Mouse (Mus musculus): ENCODE measurements around the gene Abhd15. TPM values are rescaled to one million over a fixed set of nuclear protein-coding genes. Genes with fewer than 3 reads are reported as not detected.

Abhd15 gene
- total and polyA plus RNA-seq, 2 experiments from 2014 or later = 1.5 to 1.9 TPM

DNA sequence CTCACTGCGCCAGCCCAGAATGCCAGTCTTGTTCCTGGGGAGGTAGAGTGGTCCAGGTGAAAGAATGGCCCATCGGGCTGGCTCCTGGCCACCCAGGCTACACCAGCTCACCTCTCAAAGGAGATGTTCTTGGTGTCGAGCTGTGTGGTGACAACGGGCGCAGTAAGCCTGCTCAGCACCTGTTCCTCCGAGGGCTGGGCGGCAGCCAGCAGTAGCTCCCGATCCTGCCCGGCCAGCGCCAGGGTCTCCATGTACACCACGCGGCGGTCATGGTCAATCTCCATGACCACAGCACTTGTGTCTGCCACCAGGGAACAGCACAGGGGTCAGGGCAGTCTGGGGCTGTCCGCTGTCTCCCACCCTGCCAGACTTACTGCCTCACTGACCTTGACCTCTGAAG, 38.7 kb upstream of the Abhd15 start:
- Histone ChIP-seq H3K4me3 (ENCODE audit: low read depth, low read length) (no peak overlapping the region), H3K27ac (ENCODE audit: low read depth, low read length) (no peak overlapping the region), H3K9ac (no peak overlapping the region), H3K9me3 (ENCODE audit: low read length) (no peaks in the 10 kb centered on the region), H3K36me3 (ENCODE audit: insufficient read depth) (peaks cover 44% of the 10 kb centered on the region), H3K4me1 (ENCODE audit: insufficient read depth) (no peaks in the 10 kb centered on the region), H3K27me3 (ENCODE audit: insufficient read depth, low read length) (no peaks in the 10 kb centered on the region), H3K4me2 (ENCODE audit: low read depth) (no peak overlapping the region)
- WGBS = 92% methylated on average over 14 of the region's 14 CpGs
- no peak for ATAC-seq
- DNase-seq = no peak
- no peak for TF ChIP-seq CTCF (IDR thresholded peaks at IDR 0.05; ENCODE audit: low read depth)

DNA sequence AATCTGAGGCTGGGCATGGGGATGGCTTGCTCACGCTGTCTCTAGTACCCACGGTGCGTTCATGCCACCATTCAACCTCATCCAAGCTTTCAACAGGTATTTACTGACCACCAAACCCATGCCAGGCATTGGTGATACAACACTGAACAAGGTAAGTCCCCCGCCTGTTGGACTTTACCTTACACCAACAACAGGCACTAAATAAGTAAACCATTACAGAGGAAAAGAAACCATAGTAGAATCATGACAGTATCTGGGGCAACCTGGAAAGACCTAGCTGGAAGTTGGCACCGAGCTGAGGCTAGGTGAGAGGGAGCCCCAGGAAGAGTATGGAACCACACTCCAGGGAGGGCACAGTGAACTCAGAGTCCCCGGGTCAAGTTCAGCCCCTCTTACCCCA, 38.0 kb upstream of the Abhd15 start:
- Histone ChIP-seq H3K4me1 (ENCODE audit: insufficient read depth) (no peaks in the 10 kb centered on the region), H3K9me3 (ENCODE audit: low read length) (no peaks in the 10 kb centered on the region), H3K27ac (ENCODE audit: low read depth, low read length) (no peak overlapping the region), H3K9ac (no peak overlapping the region), H3K36me3 (ENCODE audit: insufficient read depth) (peaks cover 37% of the 10 kb centered on the region), H3K27me3 (ENCODE audit: insufficient read depth, low read length) (no peaks in the 10 kb centered on the region), H3K4me3 (ENCODE audit: low read depth, low read length) (no peak overlapping the region), H3K4me2 (ENCODE audit: low read depth) (no peak overlapping the region)
- WGBS = 93% methylated on average over 6 of the region's 6 CpGs
- DNase-seq (no peak), ATAC-seq (no peak)
- no peak for TF ChIP-seq CTCF (IDR thresholded peaks at IDR 0.05; ENCODE audit: low read depth)

DNA sequence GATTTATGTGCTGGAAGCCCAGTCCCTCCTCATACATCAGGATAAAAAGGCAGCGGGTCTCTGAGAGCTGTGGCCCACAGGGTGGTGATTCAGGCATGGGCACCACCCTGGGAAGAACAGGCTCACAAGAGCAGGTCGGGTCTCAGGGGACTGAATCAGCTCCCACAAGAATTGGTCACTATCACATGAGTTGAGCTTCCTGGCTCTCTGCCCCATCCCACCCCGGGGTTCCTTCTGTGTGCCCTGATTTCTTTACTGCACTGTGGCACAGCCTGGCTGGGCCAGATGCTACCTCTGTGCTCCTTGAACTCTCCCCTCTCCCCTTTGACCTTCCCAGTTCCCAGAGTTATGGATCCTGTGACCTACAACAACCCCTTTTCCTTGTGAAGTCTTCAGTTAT, 31.9 kb upstream of the Abhd15 start:
- 74% methylated on average over 3 of the region's 3 CpGs for WGBS
- H3K4me1 ChIP-seq (ENCODE audit: insufficient read depth) = peaks cover 28% of the 10 kb centered on the region

DNA sequence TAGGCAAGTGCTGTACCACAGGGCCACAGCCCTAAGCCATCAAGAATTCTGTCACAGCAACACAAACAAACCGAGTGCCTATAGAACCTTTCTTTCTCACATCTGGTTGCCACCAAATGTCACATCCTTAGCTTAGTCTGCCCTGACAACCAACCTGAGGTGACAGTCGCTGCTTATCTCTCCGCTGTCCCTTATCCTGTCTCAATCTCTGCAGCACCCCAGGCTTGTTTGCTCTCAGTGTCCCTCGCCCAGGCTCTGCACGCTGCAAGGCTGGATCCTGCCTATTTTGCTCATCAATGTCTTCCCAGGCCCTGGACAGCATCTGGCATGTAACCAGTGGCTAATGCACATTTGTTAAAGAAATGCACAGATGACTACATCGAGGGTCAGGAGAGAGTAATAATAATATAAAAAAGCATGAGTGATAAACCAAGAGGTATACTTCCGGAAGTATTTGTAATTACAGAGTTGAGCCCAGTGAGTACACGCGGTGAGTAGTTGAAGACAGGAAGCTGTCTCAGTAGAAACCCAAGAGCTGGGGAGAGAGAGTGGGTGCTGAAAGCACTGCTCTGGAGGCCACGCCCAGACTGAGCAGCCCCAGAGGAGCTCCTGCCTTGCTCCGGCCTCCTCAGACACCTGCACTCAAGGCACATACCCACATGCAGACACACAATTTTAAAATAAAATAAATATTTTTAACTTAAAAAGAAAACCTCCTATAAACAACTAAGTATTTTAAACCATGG, 31.2 kb upstream of the Abhd15 start:
- ATAC-seq (no peak), DNase-seq (no peak)
- no peaks in the 10 kb centered on the region for H3K9me3 ChIP-seq (ENCODE audit: low read length)
- TF ChIP-seq CTCF (IDR thresholded peaks at IDR 0.05; ENCODE audit: low read depth) = no peak
- no peak overlapping the region for H3K4me2 ChIP-seq (ENCODE audit: low read depth)
- no peak overlapping the region for H3K9ac ChIP-seq
- 78% methylated on average over 11 of the region's 11 CpGs for WGBS
- H3K27me3 ChIP-seq (ENCODE audit: insufficient read depth, low read length) = no peaks in the 10 kb centered on the region
- no peaks in the 10 kb centered on the region for H3K36me3 ChIP-seq (ENCODE audit: insufficient read depth)
- H3K4me1 ChIP-seq (ENCODE audit: insufficient read depth) = peaks cover 34% of the 10 kb centered on the region
- H3K4me3 ChIP-seq (ENCODE audit: low read depth, low read length) = no peak overlapping the region
- H3K27ac ChIP-seq (ENCODE audit: low read depth, low read length) = no peak overlapping the region

More for the DNA sequence above, 31.9 kb upstream of the Abhd15 start:
- no peaks in the 10 kb centered on the region for H3K36me3 ChIP-seq (ENCODE audit: insufficient read depth)
- H3K9ac ChIP-seq = no peak overlapping the region
- no peak overlapping the region for H3K4me2 ChIP-seq (ENCODE audit: low read depth)
- H3K9me3 ChIP-seq (ENCODE audit: low read length) = no peaks in the 10 kb centered on the region
- no peak overlapping the region for H3K27ac ChIP-seq (ENCODE audit: low read depth, low read length)
- no peak overlapping the region for H3K4me3 ChIP-seq (ENCODE audit: low read depth, low read length)
- DNase-seq (no peak), ATAC-seq (no peak)
- no peaks in the 10 kb centered on the region for H3K27me3 ChIP-seq (ENCODE audit: insufficient read depth, low read length)
- TF ChIP-seq CTCF (IDR thresholded peaks at IDR 0.05; ENCODE audit: low read depth) = no peak

DNA sequence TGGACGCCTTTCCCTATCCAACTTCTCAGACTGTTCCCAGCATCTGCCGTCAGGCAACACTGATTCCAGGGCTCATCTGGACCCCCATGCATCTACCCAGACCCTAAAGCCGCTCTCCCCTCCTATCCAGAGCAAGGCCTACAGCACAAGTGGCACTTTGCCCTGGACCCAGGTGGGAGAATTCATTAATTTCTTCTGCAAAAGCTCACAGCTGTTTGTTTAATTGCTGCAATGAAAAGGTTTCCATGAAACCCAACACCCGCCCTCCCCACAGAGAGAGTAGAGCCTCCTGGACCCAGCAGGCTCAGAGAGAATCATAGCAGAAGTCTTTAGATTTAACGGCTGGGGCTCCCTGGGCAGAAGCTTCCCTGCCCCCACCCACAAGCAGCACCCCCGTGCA, 29.7 kb upstream of the Abhd15 start:
- no peak for DNase-seq
- Histone ChIP-seq H3K36me3 (ENCODE audit: insufficient read depth) (no peaks in the 10 kb centered on the region), H3K27ac (ENCODE audit: low read depth, low read length) (no peak overlapping the region; the same call in 1 of the 2 replicates), H3K4me3 (ENCODE audit: low read depth, low read length) (no peak overlapping the region), H3K4me2 (ENCODE audit: low read depth) (peak overlapping the region; percentile 26; the same call in 1 of the 2 replicates), H3K9me3 (ENCODE audit: low read length) (no peaks in the 10 kb centered on the region), H3K9ac (no peak overlapping the region), H3K4me1 (ENCODE audit: insufficient read depth) (peaks cover 35% of the 10 kb centered on the region), H3K27me3 (ENCODE audit: insufficient read depth, low read length) (no peaks in the 10 kb centered on the region)
- ATAC-seq = no peak
- no peak for TF ChIP-seq CTCF (IDR thresholded peaks at IDR 0.05; ENCODE audit: low read depth)
- WGBS = 33% methylated on average over 6 of the region's 6 CpGs

DNA sequence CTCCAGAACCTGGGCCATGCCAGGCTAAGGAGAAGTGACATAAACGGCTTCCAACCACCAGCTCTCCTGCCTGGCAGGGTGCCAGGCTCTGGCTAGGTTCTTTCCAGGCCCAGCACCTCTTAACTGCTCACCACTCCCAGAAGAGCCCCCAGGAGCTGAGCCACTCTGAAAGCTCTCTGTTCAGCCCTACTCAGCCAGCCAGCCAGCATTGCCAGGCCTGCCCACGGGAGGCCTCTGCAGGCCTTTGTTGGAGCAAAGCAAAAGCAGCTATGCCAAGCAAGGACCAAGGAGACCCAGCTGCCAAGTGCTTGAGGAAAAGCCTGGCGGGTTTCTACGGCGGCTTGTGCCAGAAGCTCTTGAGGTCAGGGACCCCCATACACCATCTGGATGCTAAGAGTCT, 28.1 kb upstream of the Abhd15 start:
- H3K9ac ChIP-seq = 0 out of 2 replicates have a peak overlapping the region, but pooled peaks have one; percentile 22
- H3K36me3 ChIP-seq (ENCODE audit: insufficient read depth) = no peaks in the 10 kb centered on the region
- 0 out of 2 replicates have a peak overlapping the region, but pooled peaks have one; percentile 97 for H3K4me3 ChIP-seq (ENCODE audit: low read depth, low read length)
- no peaks in the 10 kb centered on the region for H3K9me3 ChIP-seq (ENCODE audit: low read length)
- H3K27me3 ChIP-seq (ENCODE audit: insufficient read depth, low read length) = no peaks in the 10 kb centered on the region
- peaks cover 42% of the 10 kb centered on the region for H3K4me1 ChIP-seq (ENCODE audit: insufficient read depth)
- H3K4me2 ChIP-seq (ENCODE audit: low read depth) = peak overlapping the region; percentile 95
- peak overlapping the region; percentile 58 for H3K27ac ChIP-seq (ENCODE audit: low read depth, low read length)
- ATAC-seq (peak; percentile 10; the same call in 1 of the 2 replicates), DNase-seq (peak; percentile 76)
- WGBS = 15% methylated on average over 5 of the region's 5 CpGs
- TF ChIP-seq CTCF (IDR thresholded peaks at IDR 0.05; ENCODE audit: low read depth) = peak; percentile 27

DNA sequence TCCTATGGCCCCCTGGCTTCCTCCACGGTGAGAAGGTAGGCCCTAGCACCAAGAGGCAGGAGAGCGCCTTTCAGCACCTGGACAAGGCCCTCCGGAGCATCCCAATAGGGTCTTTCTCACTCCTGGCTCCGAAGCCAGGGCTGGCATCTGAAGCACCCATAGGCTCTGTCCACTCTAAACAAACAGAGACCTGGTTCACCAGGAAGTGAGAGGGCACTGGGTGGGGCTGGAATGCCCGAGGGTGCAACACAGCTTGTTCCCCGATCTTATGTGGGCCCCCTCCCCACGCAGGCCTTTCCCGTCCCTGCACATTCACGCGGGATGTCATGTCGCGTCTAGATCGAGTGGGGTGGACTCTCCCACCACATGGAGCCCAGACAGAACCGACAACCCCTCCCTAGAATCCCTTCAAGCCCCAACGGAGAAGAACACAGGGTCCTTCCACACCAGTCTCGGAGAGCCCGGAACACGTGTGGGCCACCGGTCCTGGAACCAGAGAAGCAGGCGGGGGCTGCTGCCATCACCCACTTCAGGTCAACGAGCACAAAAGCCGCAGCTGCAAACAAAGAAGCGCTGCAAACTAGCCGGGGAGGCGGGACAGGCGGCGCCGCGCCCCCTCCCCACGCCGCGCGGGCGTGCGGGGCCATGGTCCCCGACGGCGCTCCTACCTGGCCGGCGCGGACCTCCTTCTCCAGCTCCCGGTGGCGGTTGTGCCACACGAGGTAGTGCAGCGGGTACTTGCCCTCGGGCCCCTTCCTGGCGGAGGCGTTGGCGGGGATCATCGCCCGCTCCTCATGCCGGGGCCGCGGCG, 25.9 kb upstream of the Abhd15 start:
- 4% methylated on average over 47 of the region's 55 CpGs for WGBS
- Histone ChIP-seq H3K4me2 (ENCODE audit: low read depth) (peak overlapping the region; percentile 95), H3K4me3 (ENCODE audit: low read depth, low read length) (peak overlapping the region; percentile 97), H3K36me3 (ENCODE audit: insufficient read depth) (no peaks in the 10 kb centered on the region), H3K9me3 (ENCODE audit: low read length) (no peaks in the 10 kb centered on the region), H3K27ac (ENCODE audit: low read depth, low read length) (peak overlapping the region; percentile 96), H3K27me3 (ENCODE audit: insufficient read depth, low read length) (no peaks in the 10 kb centered on the region), H3K9ac (peak overlapping the region; percentile 98), H3K4me1 (ENCODE audit: insufficient read depth) (peaks cover 42% of the 10 kb centered on the region)
- TF ChIP-seq CTCF (IDR thresholded peaks at IDR 0.05; ENCODE audit: low read depth) = 0 out of 2 replicates have a peak, but pooled peaks have one; percentile 3
- ATAC-seq = peak; percentile 4; the same call in 1 of the 2 replicates
- DNase-seq = peak; percentile 76

All from forebrain, postnatal 0 days (tissue).